Mouse (Mus musculus) adrenal gland, postnatal 10 days (tissue): ENCODE data around the gene Il17d. TPM values are rescaled to one million over a fixed set of nuclear protein-coding genes. Genes with fewer than 3 reads are reported as not detected.

Source experiments
- DNase-seq: peaks from one replicate; pipeline ENCODE4 v3.0.0; 2021; ENCODE audit warnings: mixed read lengths
- total RNA-seq, 2 experiments: library from RNA; stranded (reverse); gene quantifications; 2 replicates each; pipeline ENCODE4 v1.2.3; 2021

Il17d gene
- total RNA-seq, 2 experiments from 2014 or later: 3.3 to 3.8 TPM

DNA sequence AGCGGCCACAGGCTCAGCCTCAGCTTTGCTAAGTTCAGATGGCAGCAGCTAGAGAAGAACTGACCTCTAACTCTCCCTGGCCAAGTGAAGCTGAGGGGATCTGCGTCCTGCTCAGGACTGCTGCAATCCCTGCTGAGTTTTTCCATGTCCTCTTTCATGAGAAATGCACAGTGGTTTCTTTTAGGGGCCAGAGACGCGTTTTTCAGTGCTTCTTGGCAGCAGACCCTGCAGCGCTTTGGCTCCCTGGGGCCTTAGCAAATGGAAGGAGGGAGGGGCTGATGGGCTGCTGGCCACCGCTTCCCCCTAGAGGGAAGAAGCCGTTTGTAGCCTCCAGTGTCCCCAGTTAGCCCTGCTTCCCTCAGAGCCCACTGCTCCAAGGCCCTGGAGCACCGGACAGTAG lies 10.4 kb downstream of the Il17d start:
- peak; percentile 67 for DNase-seq

DNA sequence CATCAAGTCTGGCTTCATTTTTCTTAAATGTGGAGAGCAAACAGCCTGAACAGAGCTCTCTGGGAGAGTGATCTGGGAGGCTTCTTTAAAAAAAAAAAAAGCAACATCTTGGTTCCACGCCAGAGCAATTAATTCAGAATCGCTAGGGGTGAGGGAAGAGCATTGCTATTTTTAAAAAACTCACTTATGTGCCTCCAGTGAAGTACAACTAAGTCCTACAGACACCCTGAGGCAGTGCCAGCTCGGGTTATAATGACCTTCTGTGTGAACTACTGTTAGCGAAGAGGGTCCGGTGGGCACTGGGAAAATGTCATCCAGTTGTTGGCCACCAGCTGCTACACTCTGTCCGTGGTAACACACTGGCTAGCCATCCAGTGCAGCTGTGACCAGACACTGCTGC lies 11.1 kb downstream of the Il17d start:
- DNase-seq: no peak

DNA sequence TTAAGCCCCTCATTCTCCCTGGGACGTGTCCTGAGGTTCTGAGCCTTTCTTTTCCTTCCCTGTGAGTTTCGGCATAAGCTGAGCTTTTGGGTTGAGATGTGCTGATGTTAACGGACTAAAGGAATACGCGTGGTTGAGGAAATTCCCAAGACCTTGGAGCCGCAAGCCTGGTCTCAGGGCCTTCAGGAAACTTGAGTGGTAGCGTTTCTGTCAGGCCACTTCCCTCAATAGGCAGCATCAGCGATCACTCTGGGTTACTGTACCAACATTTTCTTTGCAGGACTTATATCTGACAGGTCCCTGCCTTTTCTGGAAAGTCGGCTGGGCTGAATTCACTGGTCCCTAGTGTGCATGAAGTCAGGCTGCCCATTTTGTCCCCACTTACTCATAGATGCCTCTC lies 12.2 kb downstream of the Il17d start:
- DNase-seq: no peak

DNA sequence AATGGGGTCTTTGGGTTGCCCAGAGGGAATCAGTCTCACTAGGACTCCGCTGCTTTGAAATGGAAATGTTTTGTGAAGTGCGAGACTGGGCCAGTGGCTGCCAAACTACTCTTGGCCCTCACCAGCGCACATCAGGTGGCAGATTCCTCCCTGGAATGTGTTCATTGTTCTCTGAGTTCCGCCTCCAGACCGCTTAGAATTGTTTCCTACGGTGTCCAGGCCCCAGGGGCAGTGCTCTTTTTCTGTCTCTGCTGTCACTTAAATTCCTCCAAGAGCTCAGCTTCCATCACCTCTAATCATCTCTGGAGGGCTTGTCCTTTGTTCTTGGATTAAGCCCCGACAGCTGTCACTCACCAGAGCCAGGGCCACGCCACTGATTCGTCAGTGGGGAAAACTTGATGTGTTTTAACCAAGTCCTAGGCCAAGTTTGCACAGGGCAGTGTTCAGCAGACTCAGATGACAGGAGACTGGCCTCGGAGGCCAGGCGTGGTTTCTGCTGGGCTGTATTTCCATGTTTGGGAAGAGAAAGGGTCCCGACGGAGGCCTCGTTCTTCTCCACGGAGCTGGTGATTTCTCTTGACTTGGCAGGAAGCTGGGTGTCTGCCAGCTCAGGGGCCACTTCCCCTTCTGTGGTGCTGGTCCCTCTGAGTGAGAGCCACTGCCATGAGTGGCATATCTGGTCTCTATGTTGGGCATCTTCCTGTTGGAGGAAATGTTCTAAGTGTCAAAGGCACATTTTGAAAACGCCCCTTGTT lies 12.9 kb downstream of the Il17d start:
- no peak for DNase-seq

DNA sequence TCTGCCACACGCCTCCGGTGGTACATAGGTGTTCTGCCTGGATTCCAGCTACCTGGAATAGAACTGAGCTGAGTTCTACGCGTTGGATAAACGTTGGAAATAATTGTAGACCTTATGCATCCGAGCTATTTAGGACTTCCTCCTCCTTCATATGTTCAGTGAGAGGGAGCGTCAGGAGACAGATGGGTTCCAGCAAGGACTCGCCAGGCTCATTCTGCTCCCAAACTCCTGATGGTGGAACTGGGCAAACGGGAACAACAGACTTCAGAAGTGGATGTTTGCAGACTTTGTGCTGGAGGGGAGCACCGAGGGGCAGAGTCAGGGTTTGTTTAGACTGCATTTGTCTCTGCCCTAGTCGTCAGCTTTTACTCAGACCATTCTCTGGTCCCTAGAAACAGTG lies 16.1 kb downstream of the Il17d start:
- DNase-seq: no peak

DNA sequence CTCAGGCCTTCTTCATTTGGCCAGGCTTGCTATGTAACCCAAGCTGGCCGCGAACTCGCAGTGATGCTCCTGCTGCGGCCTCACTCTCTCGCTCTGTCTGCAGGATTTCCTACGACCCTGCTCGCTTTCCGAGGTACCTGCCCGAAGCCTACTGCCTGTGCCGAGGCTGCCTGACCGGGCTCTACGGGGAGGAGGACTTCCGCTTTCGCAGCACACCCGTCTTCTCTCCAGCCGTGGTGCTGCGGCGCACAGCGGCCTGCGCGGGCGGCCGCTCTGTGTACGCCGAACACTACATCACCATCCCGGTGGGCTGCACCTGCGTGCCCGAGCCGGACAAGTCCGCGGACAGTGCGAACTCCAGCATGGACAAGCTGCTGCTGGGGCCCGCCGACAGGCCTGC lies 17.7 kb downstream of the Il17d start:
- DNase-seq: no peak

DNA sequence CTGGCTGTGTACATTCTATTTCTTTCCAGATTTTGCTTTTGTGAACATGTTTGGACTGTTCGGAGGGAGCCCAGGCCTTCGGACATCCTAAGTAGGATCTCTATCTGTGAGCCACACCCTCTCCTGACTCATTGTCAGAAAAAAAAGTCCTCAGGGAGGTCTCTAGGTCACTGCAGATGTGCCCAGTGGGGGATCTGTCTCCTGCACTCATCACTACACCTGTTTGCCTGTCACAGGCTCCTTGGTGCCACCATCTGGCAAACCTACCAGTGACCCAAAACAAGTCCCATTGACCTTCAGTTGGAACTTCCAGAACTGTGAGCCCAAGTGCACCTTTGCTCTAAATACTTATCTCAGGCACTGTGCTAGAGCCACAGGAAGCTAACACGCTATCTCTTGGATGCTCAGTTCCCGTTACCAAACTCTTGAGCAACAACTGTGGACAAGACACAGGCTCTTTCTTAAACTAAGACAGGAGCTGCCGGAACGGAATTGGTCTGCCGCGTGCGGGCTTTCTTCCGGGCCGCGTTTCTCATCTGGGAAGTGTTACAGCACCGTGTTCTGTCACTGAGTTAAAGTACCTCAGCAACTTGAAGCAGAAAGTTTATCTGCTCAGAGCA lies 19.0 kb downstream of the Il17d start:
- DNase-seq: no peak

DNA sequence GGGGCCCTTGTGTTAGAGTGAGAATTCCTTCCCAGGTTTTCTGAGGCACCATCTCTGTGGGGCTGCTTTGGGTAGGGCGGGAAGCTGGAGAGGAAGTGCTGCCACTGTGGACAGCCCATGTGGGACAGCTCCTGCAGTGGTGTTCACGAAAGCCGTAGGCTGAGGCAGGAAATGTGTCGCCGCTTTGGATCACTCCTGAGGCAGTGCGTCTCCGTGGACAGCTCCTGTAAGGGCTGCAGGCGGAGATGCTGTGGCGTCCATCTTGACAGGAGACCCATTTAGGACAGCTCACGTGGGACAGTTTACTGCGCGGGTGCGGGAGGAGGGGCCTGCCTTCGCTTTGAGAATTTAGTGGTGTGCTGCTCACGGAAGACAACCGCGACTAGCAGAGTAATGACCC lies 20.9 kb downstream of the Il17d start:
- DNase-seq: no peak

DNA sequence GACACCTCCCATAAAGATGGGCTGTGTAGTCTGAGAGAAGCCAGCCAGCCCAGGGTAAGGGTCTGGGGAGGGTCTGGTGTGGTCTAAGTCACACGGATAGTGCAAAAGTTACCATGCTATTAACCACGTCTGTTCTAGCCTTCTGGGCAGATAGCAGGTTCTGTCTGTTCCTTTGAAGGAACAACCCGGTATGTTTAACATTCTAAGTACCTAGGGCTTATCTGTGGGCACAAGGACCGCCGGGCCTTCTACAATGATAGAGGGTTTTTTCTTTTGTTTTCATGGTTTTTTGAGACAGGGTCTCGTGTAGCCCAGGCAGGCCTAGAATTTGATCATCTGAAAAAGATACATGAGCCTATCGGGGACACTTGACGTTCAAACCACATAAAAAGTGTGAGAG lies 21.6 kb downstream of the Il17d start:
- no peak for DNase-seq

DNA sequence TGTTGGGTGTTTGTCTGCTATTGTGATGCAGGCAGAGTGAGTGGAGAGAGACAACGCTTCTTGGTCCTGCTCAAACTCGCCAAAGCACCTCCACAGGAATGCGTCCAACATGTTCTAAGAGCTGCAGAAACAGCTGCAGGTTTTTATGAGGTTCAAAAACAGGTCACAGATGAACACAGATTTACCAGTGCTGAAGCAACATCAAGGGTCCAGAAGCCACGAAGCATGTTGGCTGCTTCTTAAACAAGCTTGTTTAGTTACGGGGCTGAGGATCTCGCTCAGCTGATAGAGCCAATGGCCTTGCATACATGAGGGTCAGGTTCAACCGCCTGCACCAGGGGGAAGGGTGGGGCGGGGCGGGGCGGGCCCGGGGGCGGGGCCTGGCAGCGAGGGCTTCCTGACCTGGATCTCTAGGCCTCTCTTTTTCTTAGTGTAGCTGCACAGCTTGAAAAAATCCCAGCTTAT lies 22.0 kb downstream of the Il17d start:
- no peak for DNase-seq

DNA sequence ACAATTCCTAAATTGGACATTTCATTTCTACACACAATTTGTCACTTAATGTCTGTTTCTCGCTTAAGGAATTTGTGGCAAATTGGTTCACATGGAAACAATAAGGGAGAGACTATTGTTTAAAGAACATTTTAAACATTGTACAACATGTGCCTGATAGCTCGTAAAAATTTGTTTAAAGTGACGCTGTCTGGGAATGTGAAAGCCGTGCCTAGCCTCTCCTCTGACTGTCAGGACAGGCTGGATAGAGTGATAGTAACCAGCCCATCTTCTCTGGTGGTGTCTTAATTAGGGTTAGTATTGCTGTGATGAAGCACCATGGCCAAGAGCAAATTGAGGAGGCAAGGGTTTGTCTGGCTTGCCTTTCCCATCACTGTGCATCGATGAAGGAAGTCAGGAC lies 22.5 kb downstream of the Il17d start:
- no peak for DNase-seq

DNA sequence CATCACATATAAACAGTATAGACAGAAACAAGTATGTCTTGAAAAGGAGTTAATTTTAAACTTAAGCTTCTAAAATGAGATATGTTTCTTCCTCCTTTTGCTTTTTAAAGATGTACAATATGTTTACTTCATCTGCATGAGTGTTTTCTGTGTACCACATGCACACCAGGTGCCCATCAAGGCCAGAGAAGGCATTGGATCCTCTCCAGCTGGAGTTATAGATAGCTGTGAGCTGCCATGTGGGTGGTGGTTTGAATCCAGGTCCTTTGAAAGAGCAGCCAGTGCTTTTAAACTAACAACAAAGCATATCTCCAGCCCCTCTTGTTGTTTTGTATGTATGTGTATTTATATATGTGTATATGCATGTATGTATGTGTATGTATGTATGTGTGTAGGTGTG lies 28.4 kb downstream of the Il17d start:
- DNase-seq: no peak

DNA sequence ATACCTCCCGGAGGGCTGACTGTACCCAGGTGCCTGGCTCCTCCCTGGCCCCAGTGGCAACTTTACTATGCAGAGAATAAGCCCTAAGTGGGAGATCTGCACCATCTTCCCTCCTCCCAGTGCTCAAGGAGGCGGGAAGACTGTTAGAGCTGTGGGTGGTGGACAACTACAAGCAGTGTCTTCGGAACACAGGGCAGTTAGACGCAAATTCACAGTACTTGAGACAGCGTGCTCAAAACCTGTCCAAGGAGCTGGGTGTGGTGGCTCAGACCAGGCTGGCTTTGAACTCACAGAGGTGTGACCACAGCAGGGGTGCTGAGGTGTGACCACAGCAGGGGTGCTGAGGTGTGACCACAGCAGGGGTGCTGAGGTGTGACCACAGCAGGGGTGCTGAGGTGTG lies 29.9 kb downstream of the Il17d start:
- no peak for DNase-seq

DNA sequence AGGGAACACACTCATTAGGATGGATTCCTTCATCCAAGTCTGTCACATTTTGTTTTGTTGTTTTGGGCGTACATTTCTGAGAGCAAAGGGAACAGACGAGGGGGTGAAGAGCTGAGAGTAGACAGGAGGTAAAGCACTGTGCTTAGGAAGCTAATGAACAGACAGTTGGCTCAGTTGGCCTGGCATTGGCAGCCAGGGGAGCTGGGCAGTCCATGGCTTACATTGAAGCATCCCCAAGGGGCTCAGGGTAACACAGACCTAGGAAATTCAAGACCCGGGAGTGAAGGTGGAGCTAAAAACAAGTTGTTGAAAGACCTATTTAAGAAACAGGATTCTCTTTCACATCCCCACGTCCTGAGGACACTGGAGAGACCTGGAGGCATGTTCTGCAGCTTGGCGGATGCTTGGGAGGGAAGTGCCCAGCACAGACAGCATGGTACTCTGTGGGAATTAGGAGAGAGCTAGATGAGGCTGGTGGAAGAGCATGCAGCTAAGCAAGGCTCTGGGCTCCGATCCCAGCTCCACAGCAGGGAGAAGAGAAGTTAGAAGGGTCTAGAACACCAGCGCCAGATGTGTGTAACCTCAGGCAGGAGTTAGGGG lies 31.0 kb downstream of the Il17d start:
- no peak for DNase-seq

DNA sequence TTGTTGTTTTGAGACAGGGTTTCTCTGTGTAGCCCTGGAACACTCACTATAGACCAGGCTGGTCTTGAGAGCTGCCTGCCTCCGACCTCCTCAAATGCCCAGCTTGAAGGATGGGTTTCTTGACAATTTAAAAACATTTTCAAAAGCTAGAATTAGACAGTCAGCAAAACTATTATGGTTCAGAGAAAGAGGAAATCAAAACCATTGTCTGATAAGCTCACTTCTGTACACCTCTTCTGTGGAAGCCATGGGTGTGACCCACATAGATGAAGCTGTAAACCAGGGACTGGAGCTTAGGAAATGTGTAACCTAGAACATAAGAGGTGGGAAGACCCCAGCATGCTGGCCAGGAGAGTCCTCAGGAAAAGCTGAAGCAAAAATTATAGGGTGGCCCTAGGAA lies 32.3 kb downstream of the Il17d start:
- no peak for DNase-seq

DNA sequence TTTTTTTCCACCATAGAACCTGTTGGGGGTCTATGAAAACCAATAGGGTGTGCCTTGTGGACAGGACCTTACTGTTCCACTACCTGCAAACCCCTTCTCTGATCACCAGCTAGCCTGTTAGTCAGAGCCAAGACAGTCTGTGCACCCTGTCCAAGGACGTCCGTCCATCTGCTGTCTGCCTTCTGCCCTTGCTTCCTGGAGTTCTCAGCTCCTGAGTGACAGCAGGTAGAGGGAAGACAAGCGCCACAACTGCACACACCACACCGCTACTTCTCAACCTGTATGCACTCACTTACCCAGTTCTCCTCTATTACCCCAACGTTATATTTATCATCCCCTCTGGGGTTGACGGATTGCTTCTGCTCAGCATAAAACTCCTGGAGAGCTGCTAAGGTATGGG lies 41.0 kb downstream of the Il17d start:
- no peak for DNase-seq

DNA sequence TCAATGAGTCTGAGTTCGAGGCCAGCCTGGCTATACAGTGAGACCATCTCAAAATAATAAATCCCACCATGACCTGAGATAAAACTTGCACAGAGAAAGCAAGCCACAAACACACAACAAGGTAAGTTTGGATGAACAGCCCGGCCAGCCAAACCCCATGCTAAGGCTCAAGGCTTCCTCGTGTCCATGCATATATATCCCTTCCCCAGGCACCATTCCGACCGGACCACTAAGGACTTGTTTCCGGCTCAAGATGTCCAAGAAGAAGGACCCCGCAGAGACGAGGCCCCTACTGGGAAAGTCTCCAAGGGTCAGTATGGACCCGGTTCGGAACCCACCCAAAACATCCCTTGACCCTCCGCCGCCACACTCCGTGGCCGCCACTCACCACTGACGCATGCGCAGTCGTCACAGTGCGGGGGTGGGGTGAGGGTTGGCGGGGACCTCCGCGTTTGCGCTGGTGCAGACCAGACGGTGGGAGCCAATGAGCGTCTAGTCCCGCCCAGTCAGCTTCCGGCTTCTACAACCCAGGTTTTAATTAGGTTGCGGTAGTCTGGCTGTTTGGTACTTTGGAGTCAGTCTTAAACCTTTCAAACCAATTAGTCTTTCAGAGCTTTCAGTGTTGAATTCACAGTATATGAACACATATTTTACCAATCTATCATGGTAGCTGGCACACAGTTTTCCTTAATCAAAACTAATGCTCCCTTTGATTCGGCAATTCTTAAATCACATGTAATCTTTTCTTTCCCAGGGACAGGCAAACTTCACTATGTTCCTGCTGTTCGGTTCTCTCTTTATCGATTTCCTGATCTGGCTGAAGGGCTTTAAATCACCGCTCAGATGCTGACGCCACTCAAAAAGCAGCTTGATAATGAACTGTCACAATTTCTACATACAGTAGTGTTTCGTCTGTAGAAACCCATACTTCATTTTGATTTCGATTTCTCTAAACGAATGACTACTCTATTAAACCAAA lies 46.9 kb downstream of the Il17d start, which contains the start of gene Eef1akmt1:
Gene Eef1akmt1 (minus strand): TSS at position 458 of the 979 bp plus-strand sequence.
- DNase-seq: peak; percentile 99

DNA sequence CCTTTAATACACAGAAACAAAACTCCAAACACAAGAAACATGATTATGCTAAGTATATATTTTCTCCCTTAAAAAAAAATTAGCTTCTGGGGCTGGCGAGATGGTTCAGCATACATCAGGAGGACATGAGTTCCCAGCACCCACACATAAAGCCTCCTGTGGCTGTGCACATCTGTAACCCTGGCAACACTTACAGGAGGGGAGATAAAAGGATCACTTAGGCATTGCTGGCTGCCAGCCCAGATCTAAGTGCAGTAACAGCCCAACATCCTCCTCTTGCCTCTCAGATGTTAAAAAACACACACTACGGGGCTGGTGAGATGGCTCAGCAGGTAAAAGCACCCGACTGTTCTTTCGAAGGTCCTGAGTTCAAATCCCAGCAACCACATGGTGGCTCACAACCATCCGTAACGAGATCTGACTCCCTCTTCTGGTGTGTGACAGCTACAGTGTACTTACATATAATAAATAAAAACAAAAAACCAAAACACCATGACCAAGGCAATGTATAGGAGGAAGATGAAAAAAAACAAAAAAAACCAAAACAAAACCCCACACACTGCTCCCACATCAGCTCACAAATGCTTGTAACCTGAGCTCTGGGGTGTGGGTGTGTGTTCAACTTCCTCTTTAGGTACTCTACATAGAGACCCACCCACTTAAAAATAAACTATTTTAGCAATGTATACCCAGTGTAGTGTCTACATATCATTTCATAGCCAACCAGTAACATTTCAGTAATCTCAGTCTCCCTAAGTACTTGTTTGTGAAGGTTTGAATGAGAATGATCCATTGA lies 50.4 kb downstream of the Il17d start:
- no peak for DNase-seq

DNA sequence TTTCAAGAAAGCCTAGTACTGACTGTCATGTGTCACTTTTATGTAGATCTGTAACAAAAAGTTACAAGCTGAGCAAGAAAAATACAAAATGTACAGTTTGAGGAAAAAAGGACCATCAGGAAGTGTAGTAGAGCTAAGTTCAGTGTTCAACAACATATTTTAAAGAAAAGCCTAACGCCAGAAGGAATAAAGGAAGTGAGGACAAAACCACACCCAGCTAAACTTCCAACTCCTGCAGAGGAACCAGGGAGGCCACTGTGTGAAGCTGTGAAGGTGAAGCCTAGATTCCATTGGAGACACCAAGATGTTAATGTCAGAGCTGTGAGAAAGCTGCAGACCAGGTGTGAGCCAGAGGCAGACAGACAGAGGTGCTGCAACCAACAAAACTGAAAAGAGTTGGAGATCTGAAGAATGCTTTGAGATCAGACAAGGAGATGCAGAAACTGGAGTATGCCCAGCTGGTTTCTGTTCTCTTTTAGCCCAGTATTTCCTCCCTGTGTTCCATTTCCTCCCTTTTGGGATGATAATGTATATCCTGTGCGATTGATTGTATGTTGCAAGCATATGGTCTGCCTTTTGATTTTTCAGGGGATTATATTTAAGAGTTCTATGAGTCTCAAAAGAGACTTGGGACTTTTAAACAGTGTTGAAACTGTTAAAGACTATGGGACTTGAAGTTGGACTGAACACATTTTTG lies 51.9 kb downstream of the Il17d start:
- no peak for DNase-seq

DNA sequence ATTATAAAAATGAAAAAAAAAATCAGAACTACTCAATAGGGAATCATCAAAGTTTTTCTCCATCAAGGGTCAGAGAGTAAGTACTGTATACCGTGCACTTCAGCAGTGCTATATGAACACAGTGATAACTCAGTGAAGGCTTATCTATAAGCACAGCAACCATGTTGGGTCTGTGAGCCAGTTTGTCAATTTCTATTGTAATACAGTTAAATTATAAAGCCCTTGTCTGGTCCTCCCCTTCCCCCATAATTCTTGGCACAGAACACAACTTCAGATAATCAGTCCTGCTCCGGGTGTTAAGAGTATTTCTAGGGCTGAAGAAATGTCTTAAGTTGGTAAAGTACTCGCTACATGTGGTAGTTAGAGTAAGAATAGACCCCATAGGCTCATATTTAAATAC lies 67.3 kb downstream of the Il17d start:
- DNase-seq: no peak
